Mouse (Mus musculus): ENCODE measurements around the gene Mios. TPM values are rescaled to one million over a fixed set of nuclear protein-coding genes. Genes with fewer than 3 reads are reported as not detected.

The Mios gene
- total and polyA plus RNA-seq, 3 experiments = 11.4 to 15.1 TPM; not detected in 1

- TF ChIP-seq KAT2A (conservative IDR thresholded peaks at IDR 0.05; ENCODE audit: low read depth, low read length) = peak; percentile 43; the same call in 1 of the 2 replicates
- TF ChIP-seq ZNF384 (IDR thresholded peaks at IDR 0.05; ENCODE audit: low read depth, low read length) = no peak
- peak; percentile 69; the same call in 1 of the 2 replicates for TF ChIP-seq TBP (IDR thresholded peaks at IDR 0.05; ENCODE audit: low read depth, low read length)
- TF ChIP-seq MAX (IDR thresholded peaks at IDR 0.05; ENCODE audit: low read length) = 0 out of 2 replicates have a peak, but pooled peaks have one; percentile 59
These were observed 50.1 kb downstream of the Mios start, which contains the start of the genes Rpa3, Umad1 and Gm45062 (continued) for GRCm38 (mm10) chr6:8259004-8259666.

DNA sequence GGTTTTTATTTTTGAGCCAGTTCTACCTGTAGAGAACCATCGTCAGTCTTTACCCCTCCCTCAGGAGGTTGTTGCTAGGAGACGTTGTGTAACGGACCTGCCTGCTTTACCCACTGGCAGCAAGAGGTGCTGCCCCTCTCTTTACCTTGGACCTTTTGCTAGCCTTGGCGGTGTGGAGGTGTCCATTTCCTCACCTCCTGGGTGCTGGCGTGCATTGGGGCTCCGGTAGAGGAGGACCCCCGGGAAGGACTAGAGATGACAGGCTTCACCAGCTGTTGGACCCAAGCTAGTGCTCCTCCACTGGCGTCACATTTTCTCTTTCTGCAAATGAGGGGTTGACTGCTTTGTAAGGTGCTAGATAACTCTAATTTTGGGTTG, 50.6 kb downstream of the Mios start:
- Histone ChIP-seq H3K27me3 (ENCODE audit: control insufficient read depth in 1 of 2, insufficient read depth in 2 of 2, low read length in 2 of 2) (no peaks in the 10 kb centered on the region), H3K9ac (ENCODE audit: control insufficient read depth, low read depth, low read length, poor library complexity, severe bottlenecking) (peak overlapping the region; percentile 81), H3K36me3 (ENCODE audit: control insufficient read depth in 1 of 2, insufficient read depth in 2 of 2, low read length in 2 of 2) (peaks cover 5 to 8% of the 10 kb centered on the region in 2 experiments; a peak in 3 of 4 replicates), H3K4me1 (ENCODE audit: control insufficient read depth in 1 of 2, insufficient read depth in 2 of 2, low read length in 2 of 2) (peaks cover 0 to 7% of the 10 kb centered on the region in 2 experiments; a peak in 2 of 4 replicates), H3K79me2 (ENCODE audit: control insufficient read depth, insufficient read depth, low read length, poor library complexity) (peaks cover 13% of the 10 kb centered on the region), H3K9me3 (replicated peaks; ENCODE audit: insufficient read depth, low read length) (no peaks in the 10 kb centered on the region), H3K4me3 (ENCODE audit: control insufficient read depth in 1 of 2, insufficient read depth in 1 of 2, low read depth in 2 of 2, low read length in 2 of 2) (peak overlapping the region; percentile 82 to 90), H3K27ac (ENCODE audit: control insufficient read depth, low read depth, low read length) (peak overlapping the region; percentile 56; the same call in 1 of the 2 replicates)
- TF ChIP-seq ZNF384 (IDR thresholded peaks at IDR 0.05; ENCODE audit: low read depth, low read length) (no peak), MXI1 (IDR thresholded peaks at IDR 0.05; ENCODE audit: low read depth, low read length) (peak; percentile 29; the same call in 1 of the 2 replicates), SIN3A (IDR thresholded peaks at IDR 0.05; ENCODE audit: low read length) (peak; percentile 16; the same call in 1 of the 2 replicates), ETS1 (IDR thresholded peaks at IDR 0.05; ENCODE audit: low read depth, low read length) (no peak)
- no peak for DNase-seq (ENCODE audit: low read depth, low spot score)

DNA sequence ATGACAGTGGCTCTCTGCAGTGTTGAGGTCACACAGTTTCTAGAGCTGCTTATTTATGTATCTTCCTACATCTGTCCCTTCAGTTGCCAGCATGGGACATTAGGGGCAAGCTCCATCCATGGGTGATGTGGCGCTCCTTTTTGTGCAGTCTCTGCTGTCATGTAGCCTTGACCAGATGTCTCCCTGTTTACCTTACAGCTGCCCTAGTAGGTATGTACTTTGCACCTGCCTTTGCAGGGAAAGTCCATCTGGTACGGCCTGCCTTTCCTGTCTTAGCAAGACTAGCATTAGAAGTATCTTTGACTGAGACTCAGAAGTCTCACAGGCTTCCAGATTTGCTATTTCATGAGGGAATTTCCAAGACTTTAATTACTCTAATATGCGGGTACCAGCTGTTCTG, 62.0 kb downstream of the Mios start:
- H3K79me2 ChIP-seq (ENCODE audit: control insufficient read depth, insufficient read depth, low read length, poor library complexity) = no peaks in the 10 kb centered on the region; the same call in 1 of the 2 replicates
- H3K4me1 ChIP-seq (ENCODE audit: control insufficient read depth in 1 of 2, insufficient read depth in 2 of 2, low read length in 2 of 2) = no peaks in the 10 kb centered on the region; a peak in 1 of 4 replicates
- H3K36me3 ChIP-seq (ENCODE audit: control insufficient read depth in 1 of 2, insufficient read depth in 2 of 2, low read length in 2 of 2) = no peaks in the 10 kb centered on the region
- H3K27me3 ChIP-seq (ENCODE audit: control insufficient read depth in 1 of 2, insufficient read depth in 2 of 2, low read length in 2 of 2) = no peaks in the 10 kb centered on the region
- no peak overlapping the region for H3K4me3 ChIP-seq (ENCODE audit: control insufficient read depth in 1 of 2, insufficient read depth in 1 of 2, low read depth in 2 of 2, low read length in 2 of 2)
- no peaks in the 10 kb centered on the region for H3K9me3 ChIP-seq (replicated peaks; ENCODE audit: insufficient read depth, low read length)
- TF ChIP-seq RCOR1 (IDR thresholded peaks at IDR 0.05; ENCODE audit: low read depth, low read length) (no peak), TCF12 (IDR thresholded peaks at IDR 0.05; ENCODE audit: low read depth, low read length) (no peak), GABPA (IDR thresholded peaks at IDR 0.05; ENCODE audit: low read depth, low read length) (no peak), ZMIZ1 (IDR thresholded peaks at IDR 0.05; ENCODE audit: low read depth, low read length) (no peak), BHLHE40 (IDR thresholded peaks at IDR 0.05; ENCODE audit: borderline replicate concordance, low read depth, low read length) (no peak), TAL1 (IDR thresholded peaks at IDR 0.05; ENCODE audit: low read length) (no peak), KAT2A (conservative IDR thresholded peaks at IDR 0.05; ENCODE audit: low read depth, low read length) (no peak), POLR2AphosphoS2 (IDR thresholded peaks at IDR 0.05; ENCODE audit: low read length) (no peak), MAFK (IDR thresholded peaks at IDR 0.05; ENCODE audit: borderline replicate concordance, low read depth, low read length) (no peak), SIN3A (IDR thresholded peaks at IDR 0.05; ENCODE audit: low read length) (no peak), JUND (IDR thresholded peaks at IDR 0.05; ENCODE audit: low read depth, low read length) (no peak), CHD1 (IDR thresholded peaks at IDR 0.05; ENCODE audit: low read depth, low read length) (no peak), CHD2 (IDR thresholded peaks at IDR 0.05; ENCODE audit: low read length) (no peak)
- DNase-seq (ENCODE audit: low read depth, low spot score) = no peak
- H3K27ac ChIP-seq (ENCODE audit: control insufficient read depth, low read depth, low read length) = no peak overlapping the region
- no peak overlapping the region for H3K9ac ChIP-seq (ENCODE audit: control insufficient read depth, low read depth, low read length, poor library complexity, severe bottlenecking)
